Mouse (Mus musculus) stomach, postnatal 0 days (tissue): ENCODE results near the gene Ezh1.

Experiments used
- CTCF ChIP-seq: IDR thresholded peaks from 2 replicates; pipeline ENCODE4 v1.5.1; 2016; ENCODE audit warnings: antibody characterized with exemption, low read depth, mild to moderate bottlenecking, moderate library complexity
- EP300 ChIP-seq: optimal IDR thresholded peaks from 2 replicates; pipeline ENCODE3; 2016; ENCODE audit warnings: antibody characterized with exemption

DNA sequence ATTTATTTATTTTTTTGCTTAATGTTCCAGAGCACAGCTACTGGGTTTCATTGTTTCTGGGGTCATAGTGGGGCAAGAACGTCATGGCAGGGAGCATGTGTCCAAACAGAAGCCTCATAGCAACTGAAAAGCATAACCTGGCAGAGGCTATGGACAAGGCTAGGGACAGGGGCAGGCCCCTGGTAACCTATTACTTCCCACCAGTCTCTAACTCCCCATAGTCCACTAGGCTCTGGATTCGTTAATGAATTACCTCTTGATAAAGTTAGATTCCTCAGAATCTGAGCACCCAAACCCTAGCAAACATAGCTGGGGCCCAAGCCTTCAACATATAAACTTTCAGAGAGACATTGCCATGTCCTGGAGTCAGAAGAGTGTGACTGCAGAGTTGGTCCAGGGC, 24.8 kb upstream of the Ezh1 start:
- TF ChIP-seq CTCF (no peak), EP300 (no peak)
